Mouse (Mus musculus) right cerebral cortex, postnatal 36 days (tissue): ENCODE results near the gene Sec63.

Experiments used
- DNase-seq, 2 experiments: peaks; one replicate each; pipeline ENCODE4 v3.0.0; 2022; ENCODE audit warnings: low spot score in 2 of 2, mixed read lengths in 1 of 2

The Sec63 gene

GRCm38 (mm10) chr10:42862806-42863205, 101.5 kb downstream of the Sec63 start:
- no peak for DNase-seq

- peak; percentile 72 to 77 for DNase-seq
These were observed 102.5 kb downstream of the Sec63 start for GRCm38 (mm10) chr10:42863621-42864391.

GRCm38 (mm10) chr10:42864696-42865095, 103.4 kb downstream of the Sec63 start:
- no peak for DNase-seq

- no peak for DNase-seq
These were observed 107.1 kb downstream of the Sec63 start for GRCm38 (mm10) chr10:42868416-42868815.

- no peak for DNase-seq
These were observed 108.2 kb downstream of the Sec63 start for GRCm38 (mm10) chr10:42869467-42869866.

- no peak for DNase-seq
These were observed 111.1 kb downstream of the Sec63 start for GRCm38 (mm10) chr10:42872269-42873010.

GRCm38 (mm10) chr10:42873077-42873595, 111.8 kb downstream of the Sec63 start:
- no peak for DNase-seq

DNA sequence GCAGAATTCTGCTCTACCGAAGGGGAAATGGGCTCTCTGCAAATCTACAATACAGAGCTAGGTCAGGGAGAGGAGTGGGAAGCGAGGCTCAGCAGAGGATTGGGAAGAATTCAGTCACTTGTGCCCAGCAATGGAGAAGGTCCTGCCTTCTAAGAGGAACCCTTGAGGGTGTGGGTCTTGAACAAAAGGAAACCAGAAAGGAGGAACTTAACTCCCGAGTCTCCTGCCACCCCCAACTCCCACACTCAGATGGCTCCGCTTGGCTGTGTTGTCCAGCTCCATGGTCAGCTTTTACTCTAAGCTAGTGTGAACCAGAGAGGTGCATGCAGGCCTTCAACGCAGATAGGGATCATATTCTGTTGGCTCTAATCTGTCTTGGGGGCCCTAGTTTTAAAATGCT, 114.9 kb downstream of the Sec63 start:
- no peak for DNase-seq

GRCm38 (mm10) chr10:42879269-42879681, 118.0 kb downstream of the Sec63 start:
- DNase-seq: no peak

GRCm38 (mm10) chr10:42879682-42880081, 118.4 kb downstream of the Sec63 start:
- DNase-seq: no peak
